Mouse (Mus musculus) limb, embryonic 14.5 days (tissue): ENCODE results near the gene Rnaseh2a. TPM values are rescaled to one million over a fixed set of nuclear protein-coding genes. Genes with fewer than 3 reads are reported as not detected.

Experiments used
- ATAC-seq: fragments of 200-750 bp; cut with Nextera tagmentation; 2 replicates; pipeline ENCODE4 v1.8.0; 2017; ENCODE audit warnings: low read depth, moderate number of reproducible peaks, moderate TSS enrichment; ENCODE audit not compliant: low FRiP score
- DNase-seq: peaks from one replicate; pipeline ENCODE4 v3.0.0-alpha.2; 2015; ENCODE audit warnings: low spot score
- H3K27ac ChIP-seq: fragments of 300-500 bp; sonication (generic); replicated peaks from 2 replicates; pipeline ENCODE4 v1.5.1; 2014; ENCODE audit warnings: low read depth, mild to moderate bottlenecking, low read length, moderate library complexity, mixed read lengths
- H3K27me3 ChIP-seq: fragments of 300-500 bp; sonication (generic); 2 replicates; pipeline ENCODE4 v1.6.1; 2014; ENCODE audit warnings: low read length, mixed read lengths; ENCODE audit not compliant: control insufficient read depth, insufficient read depth
- H3K36me3 ChIP-seq: fragments of 300-500 bp; sonication (generic); 2 replicates; pipeline ENCODE4 v1.6.1; 2014; ENCODE audit warnings: mild to moderate bottlenecking, low read length, moderate library complexity, mixed read lengths; ENCODE audit not compliant: control insufficient read depth, insufficient read depth
- H3K4me1 ChIP-seq: fragments of 300-500 bp; sonication (generic); 2 replicates; pipeline ENCODE4 v1.6.1; 2014; ENCODE audit warnings: antibody characterized with exemption, low read length, mixed read lengths; ENCODE audit not compliant: control insufficient read depth, insufficient read depth
- H3K4me2 ChIP-seq: fragments of 300-500 bp; sonication (generic); replicated peaks from 2 replicates; pipeline ENCODE4 v1.6.1; 2014; ENCODE audit warnings: low read depth, mild to moderate bottlenecking, low read length, moderate library complexity; ENCODE audit not compliant: severe bottlenecking
- H3K4me3 ChIP-seq: fragments of 300-500 bp; sonication (generic); replicated peaks from 2 replicates; pipeline ENCODE4 v1.5.1; 2014; ENCODE audit warnings: low read length
- H3K9ac ChIP-seq: fragments of 300-500 bp; sonication (generic); 2 replicates; pipeline ENCODE4 v1.6.1; 2014; ENCODE audit warnings: mild to moderate bottlenecking, low read depth, low read length, moderate library complexity; ENCODE audit not compliant: severe bottlenecking
- H3K9me3 ChIP-seq: fragments of 300-500 bp; sonication (generic); 2 replicates; pipeline ENCODE4 v1.6.1; 2016; ENCODE audit warnings: low read length; ENCODE audit not compliant: control insufficient read depth
- POLR2A ChIP-seq: fragments of 200-500 bp; IDR thresholded peaks from 2 replicates; pipeline ENCODE4 v1.8.0; 2012; ENCODE audit warnings: inconsistent platforms, mild to moderate bottlenecking, moderate library complexity, borderline replicate concordance; ENCODE audit not compliant: insufficient read depth, insufficient read length; ENCODE audit errors: extremely low read depth
- WGBS: fragments of 180-500 bp; shearing (Covaris S2); extraction: QIAGEN DNeasy Blood & Tissue Kit; methylation state at CpG from one replicate; pipeline ENCODE4 v1.1.7; 2014; 5-methylcytosine and 5-hydroxymethylcytosine counted together
- polyA plus RNA-seq, 2 experiments: library from polyadenylated mRNA; depleted of rRNA in 1 of 2; stranded (reverse) in 1 of 2; unstranded in 1 of 2; fragments of >200 nt; fragmentation: Nextera tagmentation in 1 of 2; extraction: Ambion mirVana in 1 of 2; gene quantifications; 2 replicates each; pipeline versions ENCODE4 v1.2.1 to v1.2.3; 2012 to 2014

The Rnaseh2a gene
- polyA plus RNA-seq, 2 experiments: 60.8 to 90.8 TPM

GRCm38 (mm10) chr8:84963952-84964351 is 5.6 kb downstream of the Rnaseh2a start:
- H3K9ac ChIP-seq: no peak overlapping the region
- no peak overlapping the region for H3K4me3 ChIP-seq
- H3K4me1 ChIP-seq: peaks cover 17% of the 10 kb centered on the region
- DNase-seq: no peak
- ATAC-seq: no peak
- no peaks in the 10 kb centered on the region for H3K27me3 ChIP-seq
- peaks cover 13% of the 10 kb centered on the region for H3K36me3 ChIP-seq
- no peak for TF ChIP-seq POLR2A
- H3K4me2 ChIP-seq: no peak overlapping the region
- H3K9me3 ChIP-seq: no peaks in the 10 kb centered on the region
- WGBS: 90% methylated on average over 4 of the region's 4 CpGs
- no peak overlapping the region for H3K27ac ChIP-seq

DNA sequence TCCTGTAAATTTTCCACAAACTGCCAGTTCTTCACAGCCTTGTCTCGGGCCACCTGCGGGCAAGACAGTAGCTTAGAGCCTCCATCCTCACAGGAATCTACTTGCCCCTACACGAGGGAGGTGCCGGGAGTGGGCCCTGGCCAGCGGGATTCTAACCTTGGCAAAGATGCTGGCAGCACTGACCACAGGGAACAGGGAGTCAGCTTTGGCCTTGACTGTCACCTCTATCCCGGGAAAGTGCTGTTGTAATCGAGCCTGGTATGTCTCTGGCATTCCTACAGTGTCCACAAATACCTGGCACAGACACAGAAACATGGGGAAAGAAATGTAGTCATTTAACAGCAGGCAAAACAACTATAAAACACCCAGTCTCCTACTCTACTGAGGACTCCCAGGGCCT is 9.8 kb downstream of the Rnaseh2a start:
- no peaks in the 10 kb centered on the region for H3K4me1 ChIP-seq
- 90% methylated on average over 7 of the region's 7 CpGs for WGBS
- no peak for TF ChIP-seq POLR2A
- H3K9ac ChIP-seq: no peak overlapping the region
- no peak overlapping the region for H3K4me3 ChIP-seq
- H3K9me3 ChIP-seq: no peaks in the 10 kb centered on the region
- H3K4me2 ChIP-seq: no peak overlapping the region
- H3K36me3 ChIP-seq: peaks cover 22% of the 10 kb centered on the region
- DNase-seq (no peak), ATAC-seq (no peak)
- H3K27ac ChIP-seq: no peak overlapping the region
- H3K27me3 ChIP-seq: no peaks in the 10 kb centered on the region

- peaks cover 17% of the 10 kb centered on the region for H3K36me3 ChIP-seq
- no peak for TF ChIP-seq POLR2A
- H3K4me2 ChIP-seq: no peak overlapping the region
- DNase-seq: peak; percentile 43
- H3K27ac ChIP-seq: no peak overlapping the region
- ATAC-seq: no peak
- H3K4me1 ChIP-seq: no peaks in the 10 kb centered on the region
- peaks cover 3% of the 10 kb centered on the region; the same call in 1 of the 2 replicates for H3K27me3 ChIP-seq
- no peaks in the 10 kb centered on the region for H3K9me3 ChIP-seq
- no peak overlapping the region for H3K9ac ChIP-seq
- H3K4me3 ChIP-seq: no peak overlapping the region
- WGBS: 54% methylated on average over 2 of the region's 2 CpGs
Measured at GRCm38 (mm10) chr8:84956768-84957167, 12.8 kb downstream of the Rnaseh2a start.

GRCm38 (mm10) chr8:84952612-84953255 is 16.8 kb downstream of the Rnaseh2a start:
- Histone ChIP-seq H3K27ac (no peak overlapping the region), H3K4me2 (no peak overlapping the region), H3K36me3 (peaks cover 3% of the 10 kb centered on the region; the same call in 1 of the 2 replicates), H3K9ac (no peak overlapping the region), H3K4me1 (no peaks in the 10 kb centered on the region), H3K9me3 (no peaks in the 10 kb centered on the region), H3K4me3 (no peak overlapping the region), H3K27me3 (peaks cover 13% of the 10 kb centered on the region; the same call in 1 of the 2 replicates)
- TF ChIP-seq POLR2A: no peak
- DNase-seq: no peak
- no peak for ATAC-seq
- 10% methylated on average over 18 of the region's 18 CpGs for WGBS

GRCm38 (mm10) chr8:84949753-84950152 is 19.8 kb downstream of the Rnaseh2a start:
- TF ChIP-seq POLR2A: no peak
- ATAC-seq (no peak), DNase-seq (no peak)
- H3K4me2 ChIP-seq: no peak overlapping the region
- H3K27me3 ChIP-seq: peaks cover 37% of the 10 kb centered on the region
- H3K9me3 ChIP-seq: no peaks in the 10 kb centered on the region
- no peak overlapping the region for H3K4me3 ChIP-seq
- H3K36me3 ChIP-seq: no peaks in the 10 kb centered on the region
- H3K27ac ChIP-seq: no peak overlapping the region
- no peak overlapping the region for H3K9ac ChIP-seq
- peaks cover 6% of the 10 kb centered on the region; the same call in 1 of the 2 replicates for H3K4me1 ChIP-seq
- 18% methylated on average over 12 of the region's 12 CpGs for WGBS
